Mouse (Mus musculus) intestine, embryonic 14.5 days (tissue): ENCODE measurements around the gene Washc2. TPM values are rescaled to one million over a fixed set of nuclear protein-coding genes. Genes with fewer than 3 reads are reported as not detected.
A peak's percentile ranks its signal among the peaks of the same experiment; 100 is the strongest.
"Not testable (repeated sequence)": the region's sequence is repeated elsewhere in the genome, so short reads cannot be mapped to it uniquely, and the experiment has no call there.

ENCODE experiments used
- ATAC-seq: fragments of 200-750 bp; cut with Nextera tagmentation; replicated peaks from 2 replicates; pipeline ENCODE4 v1.8.0; 2017; ENCODE audit warnings: low read depth, moderate number of reproducible peaks, moderate TSS enrichment, moderate library complexity; ENCODE audit not compliant: low FRiP score, low TSS enrichment
- DNase-seq: peaks from one replicate; pipeline ENCODE4 v3.0.0-alpha.2; 2018; ENCODE audit warnings: low spot score
- H3K27ac ChIP-seq: fragments of 300-500 bp; sonication (generic); 2 replicates; pipeline ENCODE4 v1.5.1; 2014; ENCODE audit warnings: low read depth, mild to moderate bottlenecking, control low read depth
- H3K27me3 ChIP-seq: fragments of 300-500 bp; sonication (generic); replicated peaks from 2 replicates; pipeline ENCODE4 v1.6.1; 2014; ENCODE audit warnings: low read length, control low read depth; ENCODE audit not compliant: control insufficient read depth, insufficient read depth
- H3K36me3 ChIP-seq: fragments of 300-500 bp; sonication (generic); 2 replicates; pipeline ENCODE4 v1.6.1; 2014; ENCODE audit warnings: low read length, control low read depth; ENCODE audit not compliant: control insufficient read depth, insufficient read depth
- H3K4me1 ChIP-seq: fragments of 300-500 bp; sonication (generic); replicated peaks from 2 replicates; pipeline ENCODE4 v1.6.1; 2014; ENCODE audit warnings: low read length, control low read depth, mixed read lengths; ENCODE audit not compliant: control insufficient read depth, insufficient read depth
- H3K4me2 ChIP-seq: fragments of 300-500 bp; sonication (generic); 2 replicates; pipeline ENCODE4 v1.6.1; 2014; ENCODE audit warnings: low read length
- H3K4me3 ChIP-seq: fragments of 300-500 bp; sonication (generic); 2 replicates; pipeline ENCODE4 v1.5.1; 2014; ENCODE audit warnings: low read depth, low read length, control low read depth, mixed read lengths
- H3K9ac ChIP-seq: fragments of 300-500 bp; sonication (generic); 2 replicates; pipeline ENCODE4 v1.6.1; 2014; ENCODE audit warnings: mild to moderate bottlenecking, low read length
- H3K9me3 ChIP-seq: fragments of 300-500 bp; sonication (generic); 2 replicates; pipeline ENCODE4 v1.6.1; 2016; ENCODE audit warnings: low read length, control low read depth; ENCODE audit not compliant: control insufficient read depth
- WGBS: fragments of 180-500 bp; shearing (Covaris S2); extraction: QIAGEN DNeasy Blood & Tissue Kit; methylation state at CpG from one replicate; pipeline ENCODE4 v1.1.7; 2014; 5-methylcytosine and 5-hydroxymethylcytosine counted together
- polyA plus RNA-seq: library from polyadenylated mRNA; unstranded; fragments of >200 nt; fragmentation: Nextera tagmentation; extraction: Ambion mirVana; gene quantifications from 2 replicates; pipeline ENCODE4 v1.2.1, GENCODE M21; 2014

The Washc2 gene
- polyA plus RNA-seq, 1 experiment from 2014 or later = 44.1 TPM

GRCm38 (mm10) chr6:116192809-116193311 is 15.0 kb upstream of the Washc2 start:
- ATAC-seq (peak; percentile 88), DNase-seq (peak; percentile 80)
- Histone ChIP-seq H3K27ac (peak overlapping the region; percentile 73), H3K36me3 (no peaks in the 10 kb centered on the region), H3K9me3 (no peaks in the 10 kb centered on the region), H3K4me3 (peak overlapping the region; percentile 71), H3K4me1 (peaks cover 18% of the 10 kb centered on the region), H3K9ac (peak overlapping the region; percentile 88), H3K27me3 (0 out of 2 replicates have a peak, but pooled peaks cover 2% of the 10 kb centered on the region), H3K4me2 (peak overlapping the region; percentile 68)
- WGBS = under 1% methylated on average over 49 of the region's 51 CpGs

DNA sequence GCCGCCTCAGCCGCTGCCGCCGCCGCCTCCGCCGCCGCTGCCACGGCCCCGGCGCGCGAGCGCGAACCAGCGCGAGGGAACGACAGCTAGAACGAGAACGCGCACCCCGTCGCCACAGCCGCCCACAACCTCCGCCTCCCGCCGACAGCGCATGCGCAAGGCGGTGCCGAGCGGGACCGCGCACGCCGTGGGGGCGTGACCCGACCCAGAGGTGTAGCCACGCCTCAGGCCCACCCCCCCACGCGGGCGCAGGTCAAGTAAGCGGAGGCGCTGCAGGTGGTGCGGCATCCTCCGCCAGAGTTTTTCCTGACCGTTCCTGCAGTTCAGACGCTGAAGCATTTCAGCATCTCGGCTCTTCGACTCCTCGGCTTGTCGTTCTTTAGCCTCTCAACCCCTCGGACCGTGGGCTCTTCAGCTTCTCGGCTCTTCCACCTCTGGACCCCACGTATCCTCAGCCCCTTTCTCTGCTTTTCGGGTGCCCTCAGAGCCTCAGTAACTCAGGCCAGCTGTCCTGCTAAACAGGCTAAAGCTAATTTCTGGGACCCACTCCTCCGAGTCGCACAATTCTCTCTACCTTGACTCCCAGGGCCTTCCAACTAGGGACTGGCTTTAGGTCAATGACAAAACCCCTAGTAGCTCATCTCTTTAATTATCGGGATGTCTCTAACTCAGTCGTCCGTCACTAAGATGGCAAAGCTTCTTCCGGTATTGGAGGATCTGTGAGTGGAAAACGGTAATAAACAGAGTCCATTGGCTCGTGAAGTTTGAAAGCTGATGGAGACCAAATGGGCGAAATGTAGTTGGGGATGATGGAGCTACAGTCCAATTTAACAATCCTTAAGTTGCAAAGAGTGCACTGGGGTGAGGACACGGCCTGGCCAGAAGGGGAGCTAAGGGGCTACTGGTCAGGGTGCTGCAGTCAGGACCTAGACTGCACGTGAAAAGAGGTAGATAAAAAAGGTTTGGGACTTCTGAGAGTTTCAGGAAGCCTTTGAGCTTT is 14.1 kb upstream of the Washc2 start, which contains the start of gene Tmcc1:
Gene Tmcc1, minus strand, starts transcription at position 93 of the 1,000 bp plus-strand sequence.
- no peaks in the 10 kb centered on the region for H3K9me3 ChIP-seq
- H3K9ac ChIP-seq = peak within 1 kb of the TSS; percentile 88
- peak within 1 kb of the TSS; percentile 71 for H3K4me3 ChIP-seq
- ATAC-seq = peak; percentile 94
- H3K36me3 ChIP-seq = no peaks in the 10 kb centered on the region
- H3K27me3 ChIP-seq = 0 out of 2 replicates have a peak, but pooled peaks cover 2% of the 10 kb centered on the region
- peak within 1 kb of the TSS; percentile 68 for H3K4me2 ChIP-seq
- H3K27ac ChIP-seq = peak within 1 kb of the TSS; percentile 73
- peaks cover 18% of the 10 kb centered on the region for H3K4me1 ChIP-seq
- under 1% methylated on average over 52 of the region's 68 CpGs for WGBS
- DNase-seq = peak; percentile 99

DNA sequence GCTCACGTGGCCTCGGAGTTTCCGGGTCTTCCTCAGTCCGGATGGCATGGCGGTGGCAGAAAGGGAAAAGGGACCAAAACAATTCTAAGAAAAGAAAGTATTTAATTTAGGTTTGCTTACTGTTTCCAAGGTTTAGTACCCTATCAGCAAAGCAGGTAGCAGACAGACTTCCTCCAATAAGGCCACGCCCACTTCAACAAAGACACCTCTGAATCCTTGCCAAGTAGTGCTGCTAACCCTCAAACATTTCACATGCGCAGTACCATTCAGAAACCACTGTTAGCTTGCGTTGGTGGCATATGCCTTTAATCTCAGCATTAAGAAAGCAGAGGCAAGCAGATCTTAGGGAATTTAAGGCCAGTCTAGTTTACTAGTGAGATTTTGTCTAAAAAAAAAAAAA is 12.0 kb upstream of the Washc2 start:
- H3K27ac ChIP-seq = no peak overlapping the region
- H3K9ac ChIP-seq = no peak overlapping the region
- H3K4me3 ChIP-seq = no peak overlapping the region
- H3K36me3 ChIP-seq = no peaks in the 10 kb centered on the region
- no peaks in the 10 kb centered on the region for H3K9me3 ChIP-seq
- peaks cover 14% of the 10 kb centered on the region for H3K4me1 ChIP-seq
- WGBS = 78% methylated on average over 8 of the region's 8 CpGs
- H3K27me3 ChIP-seq = 0 out of 2 replicates have a peak, but pooled peaks cover 2% of the 10 kb centered on the region
- ATAC-seq (no peak), DNase-seq (no peak)
- no peak overlapping the region for H3K4me2 ChIP-seq

GRCm38 (mm10) chr6:116198173-116198572 is 9.7 kb upstream of the Washc2 start:
- H3K27me3 ChIP-seq = 0 out of 2 replicates have a peak, but pooled peaks cover 2% of the 10 kb centered on the region
- ATAC-seq = no peak
- no peaks in the 10 kb centered on the region for H3K36me3 ChIP-seq
- no peak overlapping the region for H3K27ac ChIP-seq
- H3K4me2 ChIP-seq = no peak overlapping the region
- no peak overlapping the region for H3K9ac ChIP-seq
- H3K4me3 ChIP-seq = no peak overlapping the region
- H3K9me3 ChIP-seq = no peaks in the 10 kb centered on the region
- H3K4me1 ChIP-seq = no peaks in the 10 kb centered on the region
- DNase-seq = no peak
- WGBS = 42% methylated on average over 3 of the region's 3 CpGs

- no peak overlapping the region for H3K4me3 ChIP-seq
- H3K9me3 ChIP-seq = no peaks in the 10 kb centered on the region
- no peaks in the 10 kb centered on the region for H3K36me3 ChIP-seq
- H3K4me2 ChIP-seq = no peak overlapping the region
- H3K9ac ChIP-seq = no peak overlapping the region
- ATAC-seq (no peak), DNase-seq (no peak)
- H3K27ac ChIP-seq = no peak overlapping the region
- 0 out of 2 replicates have a peak, but pooled peaks cover 2% of the 10 kb centered on the region for H3K27me3 ChIP-seq
- no peaks in the 10 kb centered on the region for H3K4me1 ChIP-seq
- 78% methylated on average over 2 of the region's 2 CpGs for WGBS
These were observed 8.2 kb upstream of the Washc2 start for GRCm38 (mm10) chr6:116199682-116200081.

- H3K9ac ChIP-seq = no peak overlapping the region
- ATAC-seq = no peak
These were observed 19.9 kb downstream of the Washc2 start for GRCm38 (mm10) chr6:116227767-116228166.

GRCm38 (mm10) chr6:116228785-116229525 is 21.1 kb downstream of the Washc2 start:
- 62% methylated on average over 12 of the region's 12 CpGs for WGBS
- DNase-seq (peak; percentile 75), ATAC-seq (no peak)
- peaks cover 71% of the 10 kb centered on the region for H3K36me3 ChIP-seq
- H3K9me3 ChIP-seq = no peaks in the 10 kb centered on the region
- no peaks in the 10 kb centered on the region for H3K27me3 ChIP-seq
- H3K27ac ChIP-seq = no peak overlapping the region
- H3K4me2 ChIP-seq = no peak overlapping the region
- H3K4me3 ChIP-seq = no peak overlapping the region
- H3K4me1 ChIP-seq = no peaks in the 10 kb centered on the region
- no peak overlapping the region for H3K9ac ChIP-seq

More at GRCm38 (mm10) chr6:116227767-116228166, 19.9 kb downstream of the Washc2 start:
- H3K4me1 ChIP-seq = no peaks in the 10 kb centered on the region
- H3K9me3 ChIP-seq = no peaks in the 10 kb centered on the region
- no peak overlapping the region for H3K27ac ChIP-seq
- H3K36me3 ChIP-seq = peaks cover 75% of the 10 kb centered on the region
- DNase-seq = no peak
- 85% methylated on average over 11 of the region's 11 CpGs for WGBS
- H3K4me3 ChIP-seq = no peak overlapping the region
- H3K27me3 ChIP-seq = no peaks in the 10 kb centered on the region
- no peak overlapping the region for H3K4me2 ChIP-seq

GRCm38 (mm10) chr6:116234821-116235220 is 27.0 kb downstream of the Washc2 start:
- H3K36me3 ChIP-seq = peaks cover 69% of the 10 kb centered on the region
- 94% methylated on average over 2 of the region's 2 CpGs for WGBS
- not testable (repeated sequence) for H3K9ac ChIP-seq

More at GRCm38 (mm10) chr6:116234821-116235220, 27.0 kb downstream of the Washc2 start:
- H3K4me1 ChIP-seq, ATAC-seq, H3K4me2 ChIP-seq, H3K27me3 ChIP-seq, H3K27ac ChIP-seq, H3K4me3 ChIP-seq, DNase-seq, H3K9me3 ChIP-seq: not testable (repeated sequence)
